Mouse (Mus musculus) lung, postnatal 0 days (tissue): ENCODE data around the gene Vps26b. TPM values are rescaled to one million over a fixed set of nuclear protein-coding genes. Genes with fewer than 3 reads are reported as not detected.

Experiments
- ATAC-seq: fragments of 200-750 bp; cut with Nextera tagmentation; 2 replicates; pipeline ENCODE4 v1.8.0; 2017; ENCODE audit warnings: moderate library complexity
- DNase-seq: peaks from one replicate; pipeline ENCODE4 v3.0.0-alpha.2; 2016; ENCODE audit warnings: low spot score
- H3K27ac ChIP-seq: fragments of 300-500 bp; sonication (generic); 2 replicates; pipeline ENCODE4 v1.5.1; 2014; ENCODE audit warnings: antibody characterized with exemption, mild to moderate bottlenecking, low read length, mixed read lengths
- H3K27me3 ChIP-seq: fragments of 300-500 bp; sonication (generic); replicated peaks from 2 replicates; pipeline ENCODE4 v1.6.1; 2014; ENCODE audit warnings: low read length, mixed read lengths; ENCODE audit not compliant: insufficient read depth
- H3K36me3 ChIP-seq: fragments of 300-500 bp; sonication (generic); 2 replicates; pipeline ENCODE4 v1.6.1; 2014; ENCODE audit warnings: low read length, mixed read lengths; ENCODE audit not compliant: insufficient read depth
- H3K4me1 ChIP-seq: fragments of 300-500 bp; sonication (generic); 2 replicates; pipeline ENCODE4 v1.6.1; 2014; ENCODE audit warnings: antibody characterized with exemption, low read depth, low read length, mixed read lengths; ENCODE audit not compliant: insufficient read depth
- H3K4me2 ChIP-seq: fragments of 300-500 bp; sonication (generic); replicated peaks from 2 replicates; pipeline ENCODE4 v1.6.1; 2014; ENCODE audit warnings: low read depth, mild to moderate bottlenecking, low read length, moderate library complexity, mixed read lengths
- H3K4me3 ChIP-seq: fragments of 300-500 bp; sonication (generic); 2 replicates; pipeline ENCODE4 v1.5.1; 2014; ENCODE audit warnings: low read depth, low read length
- H3K9ac ChIP-seq: fragments of 300-500 bp; sonication (generic); replicated peaks from 2 replicates; pipeline ENCODE4 v1.6.1; 2014; ENCODE audit warnings: low read depth, mild to moderate bottlenecking
- H3K9me3 ChIP-seq: fragments of 300-500 bp; sonication (generic); 2 replicates; pipeline ENCODE4 v1.6.1; 2016; ENCODE audit warnings: low read length, mixed read lengths
- CTCF ChIP-seq: IDR thresholded peaks from 2 replicates; pipeline ENCODE4 v1.5.1; 2016; ENCODE audit warnings: antibody characterized with exemption, mild to moderate bottlenecking
- EP300 ChIP-seq: IDR thresholded peaks from 2 replicates; pipeline ENCODE4 v1.6.1; 2016; ENCODE audit warnings: antibody characterized with exemption, mild to moderate bottlenecking, control low read depth
- WGBS: fragments of 180-500 bp; shearing (Covaris S2); extraction: QIAGEN DNeasy Blood & Tissue Kit; methylation state at CpG from one replicate; pipeline ENCODE4 v1.1.7; 2014; 5-methylcytosine and 5-hydroxymethylcytosine counted together
- polyA plus RNA-seq: library from polyadenylated mRNA; unstranded; fragments of >200 nt; fragmentation: Nextera tagmentation; extraction: Ambion mirVana; gene quantifications from 2 replicates; pipeline ENCODE4 v1.2.1, GENCODE M21; 2015

The Vps26b gene
- polyA plus RNA-seq, 1 experiment from 2014 or later: 16.7 TPM

DNA sequence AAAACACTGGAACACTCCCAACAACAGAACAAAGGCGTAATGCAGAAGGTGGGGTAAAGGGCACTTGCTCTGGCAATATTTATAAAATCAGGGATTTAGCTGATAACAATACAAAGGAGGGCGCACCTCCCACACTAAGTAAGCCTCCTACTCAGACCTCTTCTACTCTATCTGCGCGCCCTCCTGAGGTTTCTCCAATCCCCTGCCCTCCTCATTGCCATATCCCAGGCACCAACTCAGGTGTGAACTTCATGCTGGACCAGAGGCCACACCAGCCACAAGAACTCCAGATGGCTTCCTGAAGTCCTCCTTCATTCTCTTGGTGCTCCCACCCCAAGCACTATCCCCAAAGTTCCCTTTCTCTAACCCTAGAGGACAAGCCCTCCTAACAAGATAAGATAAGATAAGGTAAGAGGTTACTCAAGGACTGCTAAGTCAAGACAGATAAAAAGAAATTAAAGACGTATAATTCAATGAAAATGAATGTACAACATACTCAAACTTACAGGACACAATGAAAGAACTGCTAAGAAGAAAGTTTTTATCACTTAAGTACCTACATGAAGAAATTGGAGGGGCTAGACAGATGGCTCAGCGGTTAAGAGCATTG is 44.1 kb downstream of the Vps26b start:
- WGBS: 75% methylated on average over 6 of the region's 6 CpGs

DNA sequence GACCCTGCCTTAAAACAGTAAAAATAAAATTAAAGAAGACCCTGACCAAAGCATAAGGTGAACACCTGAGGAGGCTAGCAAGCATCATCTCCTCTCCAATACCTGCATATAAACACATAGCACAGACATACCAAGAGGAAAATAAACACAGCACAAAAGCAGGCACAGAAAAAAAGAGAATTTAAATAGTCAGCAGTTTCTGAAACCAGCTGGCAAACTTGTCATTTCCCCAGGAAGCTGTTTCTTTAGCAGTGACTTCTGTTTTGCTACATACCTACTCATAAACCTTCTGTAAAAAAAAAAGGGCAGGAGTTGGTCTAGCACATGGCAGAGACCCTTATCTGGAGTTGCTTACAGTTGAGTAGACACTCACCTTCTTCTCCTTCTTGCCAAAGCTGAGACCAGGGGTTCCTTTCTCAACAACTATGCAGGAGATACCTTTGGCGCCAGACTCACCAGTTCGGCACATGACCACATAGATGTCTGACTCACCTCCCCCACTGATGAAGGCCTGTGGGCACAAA is 44.7 kb downstream of the Vps26b start:
- H3K4me2 ChIP-seq: no peak overlapping the region
- H3K27me3 ChIP-seq: no peaks in the 10 kb centered on the region
- H3K9me3 ChIP-seq: no peaks in the 10 kb centered on the region
- peaks cover 29% of the 10 kb centered on the region; the same call in 1 of the 2 replicates for H3K36me3 ChIP-seq
- TF ChIP-seq EP300 (no peak), CTCF (no peak)
- H3K4me1 ChIP-seq: no peaks in the 10 kb centered on the region
- no peak overlapping the region for H3K27ac ChIP-seq
- DNase-seq (no peak), ATAC-seq (no peak)
- H3K4me3 ChIP-seq: no peak overlapping the region
- 79% methylated on average over 2 of the region's 2 CpGs for WGBS
- H3K9ac ChIP-seq: no peak overlapping the region

More for the DNA sequence above, 44.1 kb downstream of the Vps26b start:
- TF ChIP-seq EP300 (no peak), CTCF (no peak)
- no peak overlapping the region for H3K4me3 ChIP-seq
- no peaks in the 10 kb centered on the region for H3K27me3 ChIP-seq
- no peak for DNase-seq
- H3K9me3 ChIP-seq: no peaks in the 10 kb centered on the region
- peaks cover 34% of the 10 kb centered on the region; the same call in 1 of the 2 replicates for H3K36me3 ChIP-seq
- no peaks in the 10 kb centered on the region for H3K4me1 ChIP-seq
- no peak for ATAC-seq
- no peak overlapping the region for H3K4me2 ChIP-seq
- no peak overlapping the region for H3K9ac ChIP-seq
- no peak overlapping the region for H3K27ac ChIP-seq

DNA sequence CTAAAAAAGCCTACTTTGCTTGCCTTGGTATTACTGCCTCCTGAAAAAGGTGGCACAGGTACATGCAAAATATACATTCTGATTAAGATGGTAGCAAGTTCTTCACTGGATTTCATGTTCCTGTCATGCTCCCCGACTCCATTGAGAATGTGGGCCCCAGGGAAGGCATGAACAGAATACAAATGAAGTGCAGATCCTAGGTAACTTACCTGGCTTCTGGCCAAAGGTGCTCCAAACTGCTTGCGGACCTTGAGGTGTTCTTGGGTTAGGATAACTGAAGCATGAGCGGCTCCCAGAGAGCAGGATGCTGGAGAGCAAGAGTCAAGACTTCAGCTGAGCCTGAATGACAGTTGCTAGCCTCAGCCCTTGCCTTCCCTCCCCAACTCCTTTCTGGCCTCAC is 51.1 kb downstream of the Vps26b start:
- no peak for ATAC-seq
- H3K27me3 ChIP-seq: no peaks in the 10 kb centered on the region
- no peak for DNase-seq
- TF ChIP-seq CTCF (no peak), EP300 (no peak)
- 85% methylated on average over 3 of the region's 3 CpGs for WGBS
- H3K36me3 ChIP-seq: peaks cover 49% of the 10 kb centered on the region
- no peak overlapping the region for H3K4me2 ChIP-seq
- no peak overlapping the region for H3K9ac ChIP-seq
- no peak overlapping the region for H3K27ac ChIP-seq
- H3K4me1 ChIP-seq: no peaks in the 10 kb centered on the region
- H3K9me3 ChIP-seq: no peaks in the 10 kb centered on the region
- no peak overlapping the region for H3K4me3 ChIP-seq

DNA sequence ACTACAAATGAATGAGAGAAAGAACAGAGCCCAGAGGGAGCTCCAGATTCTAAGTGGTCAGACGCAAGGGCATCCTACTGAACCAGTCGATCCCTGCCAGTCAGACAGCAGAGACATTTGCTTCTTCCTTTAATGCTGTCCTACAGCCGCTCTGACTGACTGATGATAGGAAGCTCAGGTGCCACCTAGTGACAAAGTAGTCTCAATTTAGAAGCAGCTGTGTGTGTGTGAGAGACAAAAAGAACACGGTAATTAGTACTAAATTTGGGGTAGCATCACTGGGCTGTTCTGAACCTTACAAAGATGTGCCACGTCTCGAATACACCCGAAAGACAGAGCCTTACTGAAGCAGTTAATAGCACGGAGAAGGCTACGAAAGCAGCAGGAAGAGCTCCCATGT is 52.1 kb downstream of the Vps26b start:
- H3K9me3 ChIP-seq: no peaks in the 10 kb centered on the region
- no peak overlapping the region for H3K9ac ChIP-seq
- no peaks in the 10 kb centered on the region for H3K4me1 ChIP-seq
- H3K27ac ChIP-seq: no peak overlapping the region
- H3K36me3 ChIP-seq: peaks cover 53% of the 10 kb centered on the region
- ATAC-seq: no peak
- H3K27me3 ChIP-seq: no peaks in the 10 kb centered on the region
- TF ChIP-seq EP300 (no peak), CTCF (no peak)
- WGBS: 92% methylated on average over 9 of the region's 9 CpGs
- no peak overlapping the region for H3K4me2 ChIP-seq
- no peak overlapping the region for H3K4me3 ChIP-seq
- DNase-seq: no peak

Other genes starting within 250 kb of the Vps26b start
- gene Glb1l2, start 223.6 kb downstream of the Vps26b start, polyA plus RNA-seq: 6.8 and 7.7 TPM in 2 replicates
- 0.42 and 0.90 TPM in 2 replicates for gene Glb1l3, start 169.2 kb downstream of the Vps26b start, polyA plus RNA-seq
- gene Gm1110, start 107.0 kb downstream of the Vps26b start, polyA plus RNA-seq: not detected in 2 replicates
- gene Acad8, start 30.5 kb downstream of the Vps26b start, polyA plus RNA-seq: 31.6 and 33.6 TPM in 2 replicates
- gene Thyn1, start 30.4 kb downstream of the Vps26b start, polyA plus RNA-seq: 52.7 and 55.7 TPM in 2 replicates
- gene Ncapd3, start 110 bp upstream of the Vps26b start, polyA plus RNA-seq: 6.3 and 6.4 TPM in 2 replicates
- gene Jam3, start 125.4 kb upstream of the Vps26b start, polyA plus RNA-seq: 18.9 and 20.4 TPM in 2 replicates